8 mouse cellular contexts compared by ENCODE assay signal in genomic region chr15:25624263-25624662, GRCm38 (mm10). TPM values are rescaled to one million over a fixed set of nuclear protein-coding genes. Genes with fewer than 3 reads are reported as not detected.
DNase-seq lines count a peak whose midpoint lies in the region; ATAC-seq and TF ChIP-seq lines count a peak whose summit lies in the region.

No protein-coding gene starts in this region.

- H3K36me3 ChIP-seq in hindbrain, embryonic 13.5 days: no peaks in the 10 kb centered on the region
- H3K36me3 ChIP-seq in liver, adult 2 months (ENCODE audit: control insufficient read depth, insufficient read depth, low read length): no peaks in the 10 kb centered on the region
- H3K36me3 ChIP-seq in neural tube, embryonic 15.5 days: no peaks in the 10 kb centered on the region

- 46% methylated on average over 3 of the region's 3 CpGs for WGBS in hindbrain, embryonic 13.5 days
- WGBS in liver, adult 2 months: 20% methylated on average over 3 of the region's 3 CpGs
- WGBS in neural tube, embryonic 15.5 days: 57% methylated on average over 3 of the region's 3 CpGs

- peaks cover 34% of the 10 kb centered on the region for H3K79me2 ChIP-seq in liver, adult 2 months (ENCODE audit: control insufficient read depth, insufficient read depth, low read length)

- peak overlapping the region; percentile 99 for H3K4me2 ChIP-seq in hindbrain, embryonic 13.5 days
- H3K4me2 ChIP-seq in neural tube, embryonic 15.5 days: peak overlapping the region; percentile 100; the same call in 1 of the 2 replicates

- no peak for TF ChIP-seq POLR2A in liver, adult 2 months (IDR thresholded peaks at IDR 0.05; ENCODE audit: extremely low read depth, insufficient read depth, low read length)

- peaks cover 29% of the 10 kb centered on the region for H3K4me1 ChIP-seq in hindbrain, embryonic 13.5 days (replicated peaks)
- peaks cover 18% of the 10 kb centered on the region for H3K4me1 ChIP-seq in liver, adult 2 months (ENCODE audit: control insufficient read depth, insufficient read depth, low read length)
- H3K4me1 ChIP-seq in neural tube, embryonic 15.5 days: peaks cover 35% of the 10 kb centered on the region

- H3K9me3 ChIP-seq in hindbrain, embryonic 13.5 days: no peaks in the 10 kb centered on the region
- no peaks in the 10 kb centered on the region for H3K9me3 ChIP-seq in neural tube, embryonic 15.5 days (replicated peaks)

- no peak overlapping the region for H3K4me3 ChIP-seq in left cerebral cortex, adult 2 months
- H3K4me3 ChIP-seq in hindbrain, embryonic 13.5 days: peak overlapping the region; percentile 72
- 0 out of 2 replicates have a peak overlapping the region, but pooled peaks have one; percentile 50 for H3K4me3 ChIP-seq in liver, adult 2 months (ENCODE audit: insufficient read depth, low read depth, low read length)
- peak overlapping the region; percentile 69 for H3K4me3 ChIP-seq in neural tube, embryonic 15.5 days (replicated peaks)

- H3K27me3 ChIP-seq in hindbrain, embryonic 13.5 days: peaks cover 16% of the 10 kb centered on the region
- H3K27me3 ChIP-seq in liver, adult 2 months (ENCODE audit: control insufficient read depth, insufficient read depth, low read length): no peaks in the 10 kb centered on the region
- H3K27me3 ChIP-seq in neural tube, embryonic 15.5 days (replicated peaks): peaks cover 24% of the 10 kb centered on the region

- intact Hi-C loops in left cerebral cortex, adult 2 months (cut with DNase I): loop anchor here (5.0 kb wide), 2 partner anchors 88 to 182 kb away; no protein-coding TSS in a partner anchor

- H3K9ac ChIP-seq in hindbrain, embryonic 13.5 days: no peak overlapping the region
- H3K9ac ChIP-seq in liver, adult 2 months (ENCODE audit: low read depth, low read length): no peak overlapping the region
- no peak overlapping the region for H3K9ac ChIP-seq in neural tube, embryonic 15.5 days (replicated peaks)

- TF ChIP-seq CTCF in left cerebral cortex, adult 2 months (IDR thresholded peaks at IDR 0.05): peak; percentile 67
- TF ChIP-seq CTCF in liver, adult 2 months (IDR thresholded peaks at IDR 0.05; ENCODE audit: low read depth, low read length): peak; percentile 59

- ATAC-seq in hindbrain, embryonic 13.5 days (ENCODE audit: low FRiP score): no peak
- no peak for ATAC-seq in neural tube, embryonic 15.5 days (ENCODE audit: low FRiP score)

- no peak overlapping the region for H3K27ac ChIP-seq in left cerebral cortex, adult 2 months
- no peak overlapping the region for H3K27ac ChIP-seq in hindbrain, embryonic 13.5 days
- no peak overlapping the region for H3K27ac ChIP-seq in liver, adult 2 months (replicated peaks; ENCODE audit: insufficient read depth, low read depth, low read length)
- no peak overlapping the region for H3K27ac ChIP-seq in neural tube, embryonic 15.5 days (replicated peaks)

- no peak for DNase-seq in left cerebral cortex, adult 2 months (ENCODE audit: extremely low spot score in 1 of 2, low spot score in 2 of 2)
- no peak for DNase-seq in left cerebral cortex, adult 11 months (ENCODE audit: low spot score)
- peak; percentile 64 for DNase-seq in embryo, embryonic 10 days (ENCODE audit: low spot score)
- peak; percentile 70 for DNase-seq in liver, adult 2 months (ENCODE audit: extremely low read depth, low read depth, low spot score)
- no peak for DNase-seq in right cerebral cortex, adult 2 months (ENCODE audit: low spot score in 2 of 2)
- no peak for DNase-seq in cerebellum, adult 11-12 months

RNA-seq across cellular contexts. Expression of gene Myo10, which starts 1.9 kb away (rescaled TPM):
- total RNA-seq in left cerebral cortex, adult 2 months (2021): 10 to 100 TPM; 42.1 to 46.9 TPM
- polyA plus RNA-seq in hindbrain, embryonic 13.5 days (2015; fragmentation: Nextera tagmentation; extraction: Ambion mirVana): 26.6 and 27.8 TPM in 2 replicates
- 21.4 and 21.5 TPM in 2 replicates for total RNA-seq in liver, adult 2 months (2014; rRNA removed)
- 11.9 and 15.7 TPM in 2 replicates for polyA plus RNA-seq in liver, adult 2 months (2012; rRNA removed)
- 19.5 and 26.1 TPM in 2 replicates for polyA plus RNA-seq in neural tube, embryonic 15.5 days (2015; fragmentation: Nextera tagmentation; extraction: Ambion mirVana)

Comparison
In these comparisons a context has a peak if more than half of its experiments do, and no peak if none do; other contexts are left out.
1. DNase-seq: peak in embryo, embryonic 10 days (single experiment) and liver, adult 2 months (single experiment); none in left cerebral cortex, adult 2 months (0 of 2), left cerebral cortex, adult 11 months (single experiment), right cerebral cortex, adult 2 months (0 of 2) and cerebellum, adult 11-12 months (single experiment).